Mouse (Mus musculus): ENCODE data around the gene Cdk9.

Cdk9 gene

GRCm38 (mm10) chr2:32673176-32673917 is 39.5 kb downstream of the Cdk9 start:
- peak; percentile 70 to 79 for DNase-seq

GRCm38 (mm10) chr2:32671907-32672595 is 40.8 kb downstream of the Cdk9 start:
- DNase-seq = no peak

GRCm38 (mm10) chr2:32671147-32671546 is 41.7 kb downstream of the Cdk9 start:
- DNase-seq = no peak

- DNase-seq = no peak
Observed at GRCm38 (mm10) chr2:32669876-32670275, 43.0 kb downstream of the Cdk9 start.

GRCm38 (mm10) chr2:32668176-32668575 is 44.7 kb downstream of the Cdk9 start:
- DNase-seq = no peak

- no peak for DNase-seq
Observed at GRCm38 (mm10) chr2:32667775-32668174, 45.1 kb downstream of the Cdk9 start.

GRCm38 (mm10) chr2:32665853-32666252 is 47.0 kb downstream of the Cdk9 start:
- no peak for DNase-seq

GRCm38 (mm10) chr2:32665345-32665744 is 47.5 kb downstream of the Cdk9 start:
- DNase-seq = no peak

GRCm38 (mm10) chr2:32662291-32662690 is 50.6 kb downstream of the Cdk9 start:
- no peak for DNase-seq

GRCm38 (mm10) chr2:32661509-32662107 is 51.3 kb downstream of the Cdk9 start:
- DNase-seq = peak; percentile 55 to 76

GRCm38 (mm10) chr2:32658873-32659272 is 54.0 kb downstream of the Cdk9 start:
- DNase-seq = no peak

- peak; percentile 70 to 84 for DNase-seq
Observed at GRCm38 (mm10) chr2:32655826-32656225, 57.0 kb downstream of the Cdk9 start.
